ENCODE assay signal across 20 mouse cellular contexts in the genomic region with DNA sequence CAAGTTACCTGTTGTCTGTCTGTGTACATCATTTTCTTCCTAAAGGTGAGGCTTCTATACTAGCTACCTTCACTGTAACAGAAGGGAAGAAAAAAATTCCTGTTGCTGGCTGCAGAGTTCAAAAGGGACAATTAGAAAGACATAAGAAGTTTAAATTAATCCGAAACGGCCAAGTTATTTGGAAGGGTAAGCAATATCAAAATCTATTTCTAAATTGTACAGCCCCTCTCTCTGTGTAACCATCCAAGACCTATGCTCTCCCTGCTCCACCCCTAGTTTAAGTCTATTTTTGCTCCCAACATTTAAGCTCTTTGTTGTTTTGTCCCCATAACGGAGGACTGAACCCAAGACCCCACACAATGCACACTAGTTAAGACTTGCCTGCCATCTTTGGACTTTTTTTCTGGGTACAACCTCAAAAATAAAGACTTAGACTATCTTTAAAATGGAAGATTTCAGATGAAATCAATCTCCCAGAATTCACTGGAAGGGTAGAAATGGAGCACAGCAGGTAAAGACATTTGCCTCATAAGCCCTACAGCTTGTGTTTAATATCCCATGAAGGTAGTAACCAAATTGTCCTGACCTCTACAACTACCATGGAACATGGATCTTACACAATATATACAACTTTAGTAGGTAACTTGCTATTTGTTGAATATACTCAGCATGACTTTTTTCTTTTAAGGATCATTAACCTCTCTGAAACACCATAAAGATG. TPM values are rescaled to one million over a fixed set of nuclear protein-coding genes. Genes with fewer than 3 reads are reported as not detected.
"Had no signal": no experiment of that assay in that cellular context is flagged by ENCODE, and none has a peak within 500 bp of the region (broad histone marks: within the 10 kb centered on the region; RNA-seq: fewer than 3 reads in every experiment).

No protein-coding gene starts in this region.

- H3K9me3 ChIP-seq: limb, embryonic 12.5 days; limb, embryonic 15.5 days; liver, embryonic 15.5 days; midbrain, embryonic 12.5 days; neural tube, embryonic 13.5 days had no signal

- H3K9ac ChIP-seq: limb, embryonic 12.5 days; limb, embryonic 15.5 days; liver, embryonic 15.5 days; midbrain, embryonic 12.5 days; neural tube, embryonic 13.5 days had no signal

- H3K27ac ChIP-seq: left cerebral cortex, adult 2 months; limb, embryonic 12.5 days; limb, embryonic 15.5 days; liver, embryonic 15.5 days; midbrain, embryonic 12.5 days; neural tube, embryonic 13.5 days had no signal

- H3K4me2 ChIP-seq: limb, embryonic 12.5 days; limb, embryonic 15.5 days; liver, embryonic 11.5 days; liver, embryonic 15.5 days; midbrain, embryonic 12.5 days; neural tube, embryonic 13.5 days had no signal

- H3K4me3 ChIP-seq: left cerebral cortex, adult 2 months; limb, embryonic 12.5 days; limb, embryonic 15.5 days; liver, embryonic 15.5 days; midbrain, embryonic 12.5 days; myocyte; neural tube, embryonic 13.5 days had no signal

- H3K27me3 ChIP-seq: limb, embryonic 12.5 days; limb, embryonic 15.5 days; liver, embryonic 15.5 days; midbrain, embryonic 12.5 days; neural tube, embryonic 13.5 days had no signal

- DNase-seq: kidney, adult 18-20 months; kidney, adult 9 months; kidney, postnatal 14 days; kidney, postnatal 4 days; left cerebral cortex, postnatal 4 days; lung, adult 2 months; lung, postnatal 14 days; lung, postnatal 4 days; thymus, adult 18-20 months; thymus, postnatal 36 days had no signal

RNA-seq across cellular contexts. Expression of gene Clhc1, which starts 3.4 kb away (rescaled TPM):
- polyA plus RNA-seq: lung, adult 2 months; small intestine, adult 2 months; spleen, adult 2 months had no signal
